Mouse (Mus musculus) midbrain, embryonic 15.5 days (tissue): ENCODE data around the gene Hdac7. TPM values are rescaled to one million over a fixed set of nuclear protein-coding genes. Genes with fewer than 3 reads are reported as not detected.

Source experiments
- ATAC-seq: fragments of 200-750 bp; cut with Nextera tagmentation; replicated peaks from 2 replicates; pipeline ENCODE4 v1.8.0; 2017; ENCODE audit warnings: moderate TSS enrichment
- H3K27ac ChIP-seq: fragments of 300-500 bp; sonication (generic); 2 replicates; pipeline ENCODE4 v1.5.1; 2015; ENCODE audit warnings: mild to moderate bottlenecking, inconsistent platforms
- H3K27me3 ChIP-seq: fragments of 300-500 bp; sonication (generic); replicated peaks from 2 replicates; pipeline ENCODE4 v1.6.1; 2015; ENCODE audit warnings: inconsistent platforms
- H3K36me3 ChIP-seq: fragments of 300-500 bp; sonication (generic); replicated peaks from 2 replicates; pipeline ENCODE4 v1.6.1; 2015; ENCODE audit warnings: inconsistent platforms
- H3K4me1 ChIP-seq: fragments of 300-500 bp; sonication (generic); 2 replicates; pipeline ENCODE4 v1.6.1; 2015; ENCODE audit warnings: inconsistent platforms
- H3K4me2 ChIP-seq: fragments of 300-500 bp; sonication (generic); 2 replicates; pipeline ENCODE4 v1.6.1; 2015; ENCODE audit warnings: inconsistent platforms, mild to moderate bottlenecking, moderate library complexity
- H3K4me3 ChIP-seq: fragments of 300-500 bp; sonication (generic); 2 replicates; pipeline ENCODE4 v1.5.1; 2015; ENCODE audit warnings: mild to moderate bottlenecking, inconsistent platforms
- H3K9ac ChIP-seq: fragments of 300-500 bp; sonication (generic); 2 replicates; pipeline ENCODE4 v1.6.1; 2015; ENCODE audit warnings: mild to moderate bottlenecking, inconsistent platforms
- H3K9me3 ChIP-seq: fragments of 300-500 bp; sonication (generic); 2 replicates; pipeline ENCODE4 v1.6.1; 2016; ENCODE audit warnings: inconsistent platforms
- WGBS: fragments of 180-500 bp; shearing (Covaris S2); methylation state at CpG from one replicate; pipeline ENCODE4 v1.1.7; 2015; ENCODE audit warnings: mixed read lengths; 5-methylcytosine and 5-hydroxymethylcytosine counted together
- polyA plus RNA-seq: library from polyadenylated mRNA; unstranded; fragments of >200 nt; fragmentation: Nextera tagmentation; extraction: Ambion mirVana; gene quantifications from 2 replicates; pipeline ENCODE4 v1.2.1, GENCODE M21; 2015

Hdac7 gene
- polyA plus RNA-seq, 1 experiment from 2014 or later: 34.5 TPM

- 95% methylated on average over 2 of the region's 2 CpGs for WGBS
- no peak overlapping the region for H3K27ac ChIP-seq
- no peak for ATAC-seq
Observed at GRCm38 (mm10) chr15:97839012-97839411, 5.3 kb downstream of the Hdac7 start.

GRCm38 (mm10) chr15:97838395-97838794, 5.9 kb downstream of the Hdac7 start:
- no peaks in the 10 kb centered on the region for H3K27me3 ChIP-seq
- 69% methylated on average over 4 of the region's 4 CpGs for WGBS
- no peak overlapping the region for H3K9ac ChIP-seq
- no peak for ATAC-seq
- H3K27ac ChIP-seq: no peak overlapping the region
- H3K4me2 ChIP-seq: no peak overlapping the region
- no peaks in the 10 kb centered on the region for H3K9me3 ChIP-seq
- peaks cover 12% of the 10 kb centered on the region; the same call in 1 of the 2 replicates for H3K4me1 ChIP-seq
- H3K36me3 ChIP-seq: no peaks in the 10 kb centered on the region
- H3K4me3 ChIP-seq: no peak overlapping the region

More at GRCm38 (mm10) chr15:97839012-97839411, 5.3 kb downstream of the Hdac7 start:
- Histone ChIP-seq H3K4me2 (no peak overlapping the region), H3K4me3 (no peak overlapping the region), H3K9ac (no peak overlapping the region), H3K9me3 (no peaks in the 10 kb centered on the region), H3K27me3 (no peaks in the 10 kb centered on the region), H3K4me1 (peaks cover 11% of the 10 kb centered on the region; the same call in 1 of the 2 replicates), H3K36me3 (no peaks in the 10 kb centered on the region)

- H3K27me3 ChIP-seq: no peaks in the 10 kb centered on the region
- no peak; the same call in 1 of the 2 replicates for ATAC-seq
- H3K36me3 ChIP-seq: no peaks in the 10 kb centered on the region
- H3K27ac ChIP-seq: no peak overlapping the region
- no peak overlapping the region for H3K4me2 ChIP-seq
- H3K4me1 ChIP-seq: peaks cover 20% of the 10 kb centered on the region
- no peak overlapping the region for H3K9ac ChIP-seq
- WGBS: 24% methylated on average over 8 of the region's 8 CpGs
- H3K9me3 ChIP-seq: no peaks in the 10 kb centered on the region
- H3K4me3 ChIP-seq: no peak overlapping the region
Observed at GRCm38 (mm10) chr15:97837491-97838061, 6.7 kb downstream of the Hdac7 start.

- peaks cover 27% of the 10 kb centered on the region for H3K4me1 ChIP-seq
- 70% methylated on average over 8 of the region's 8 CpGs for WGBS
Observed at GRCm38 (mm10) chr15:97836894-97837247, 7.4 kb downstream of the Hdac7 start.

GRCm38 (mm10) chr15:97836153-97836893, 8.0 kb downstream of the Hdac7 start:
- H3K4me2 ChIP-seq: no peak overlapping the region
- H3K4me3 ChIP-seq: no peak overlapping the region
- peaks cover 27% of the 10 kb centered on the region for H3K4me1 ChIP-seq
- no peaks in the 10 kb centered on the region for H3K36me3 ChIP-seq
- H3K9ac ChIP-seq: no peak overlapping the region
- WGBS: 47% methylated on average over 17 of the region's 17 CpGs
- H3K27me3 ChIP-seq: no peaks in the 10 kb centered on the region
- ATAC-seq: no peak
- H3K9me3 ChIP-seq: no peaks in the 10 kb centered on the region
- no peak overlapping the region for H3K27ac ChIP-seq

More at GRCm38 (mm10) chr15:97836894-97837247, 7.4 kb downstream of the Hdac7 start:
- H3K27ac ChIP-seq: no peak overlapping the region
- no peak overlapping the region for H3K4me2 ChIP-seq
- H3K27me3 ChIP-seq: no peaks in the 10 kb centered on the region
- no peaks in the 10 kb centered on the region for H3K9me3 ChIP-seq
- no peak overlapping the region for H3K4me3 ChIP-seq
- H3K36me3 ChIP-seq: no peaks in the 10 kb centered on the region
- H3K9ac ChIP-seq: no peak overlapping the region
- no peak for ATAC-seq

- no peak overlapping the region for H3K4me2 ChIP-seq
- no peaks in the 10 kb centered on the region for H3K36me3 ChIP-seq
- no peak overlapping the region for H3K9ac ChIP-seq
- no peak for ATAC-seq
- no peak overlapping the region for H3K27ac ChIP-seq
- no peak overlapping the region for H3K4me3 ChIP-seq
- peaks cover 56% of the 10 kb centered on the region for H3K4me1 ChIP-seq
- no peaks in the 10 kb centered on the region for H3K27me3 ChIP-seq
- H3K9me3 ChIP-seq: no peaks in the 10 kb centered on the region
- WGBS: 53% methylated on average over 9 of the region's 9 CpGs
Observed at GRCm38 (mm10) chr15:97832764-97833479, 11.4 kb downstream of the Hdac7 start.

GRCm38 (mm10) chr15:97831987-97832640, 12.2 kb downstream of the Hdac7 start:
- Histone ChIP-seq H3K36me3 (no peaks in the 10 kb centered on the region), H3K4me1 (peaks cover 52% of the 10 kb centered on the region)
- no peak for ATAC-seq

GRCm38 (mm10) chr15:97831242-97831986, 12.9 kb downstream of the Hdac7 start:
- Histone ChIP-seq H3K27ac (peak overlapping the region; percentile 96), H3K9ac (peak overlapping the region; percentile 99), H3K36me3 (no peaks in the 10 kb centered on the region), H3K4me2 (peak overlapping the region; percentile 84), H3K9me3 (no peaks in the 10 kb centered on the region), H3K4me1 (peaks cover 53% of the 10 kb centered on the region), H3K27me3 (no peaks in the 10 kb centered on the region), H3K4me3 (peak overlapping the region; percentile 87)
- ATAC-seq: peak; percentile 87
- WGBS: under 1% methylated on average over 56 of the region's 84 CpGs

More at GRCm38 (mm10) chr15:97831987-97832640, 12.2 kb downstream of the Hdac7 start:
- H3K4me3 ChIP-seq: peak overlapping the region; percentile 87
- H3K27me3 ChIP-seq: no peaks in the 10 kb centered on the region
- peak overlapping the region; percentile 96 for H3K27ac ChIP-seq
- peak overlapping the region; percentile 84 for H3K4me2 ChIP-seq
- peak overlapping the region; percentile 99 for H3K9ac ChIP-seq
- H3K9me3 ChIP-seq: no peaks in the 10 kb centered on the region
- 9% methylated on average over 10 of the region's 10 CpGs for WGBS

- ATAC-seq: peak; percentile 47; the same call in 1 of the 2 replicates
- Histone ChIP-seq H3K36me3 (no peaks in the 10 kb centered on the region), H3K27ac (peak overlapping the region; percentile 96), H3K4me2 (peak overlapping the region; percentile 84), H3K4me1 (peaks cover 55% of the 10 kb centered on the region), H3K27me3 (no peaks in the 10 kb centered on the region), H3K9ac (peak overlapping the region; percentile 99), H3K9me3 (no peaks in the 10 kb centered on the region), H3K4me3 (peak overlapping the region; percentile 87)
- WGBS: under 1% methylated on average over 32 of the region's 39 CpGs
Observed at GRCm38 (mm10) chr15:97830788-97831241, 13.5 kb downstream of the Hdac7 start.

- Histone ChIP-seq H3K4me1 (peaks cover 60% of the 10 kb centered on the region), H3K4me2 (peak overlapping the region; percentile 84), H3K9ac (peak overlapping the region; percentile 99), H3K27ac (peak overlapping the region; percentile 96), H3K36me3 (no peaks in the 10 kb centered on the region), H3K4me3 (peak overlapping the region; percentile 87), H3K9me3 (no peaks in the 10 kb centered on the region), H3K27me3 (no peaks in the 10 kb centered on the region)
- no peak; the same call in 1 of the 2 replicates for ATAC-seq
- 8% methylated on average over 12 of the region's 12 CpGs for WGBS
Observed at GRCm38 (mm10) chr15:97830253-97830787, 14.0 kb downstream of the Hdac7 start.

- Histone ChIP-seq H3K4me3 (peak overlapping the region; percentile 87; the same call in 1 of the 2 replicates), H3K27ac (peak overlapping the region; percentile 11; the same call in 1 of the 2 replicates), H3K4me1 (peaks cover 67% of the 10 kb centered on the region), H3K9ac (peak overlapping the region; percentile 99; the same call in 1 of the 2 replicates), H3K9me3 (no peaks in the 10 kb centered on the region), H3K27me3 (no peaks in the 10 kb centered on the region), H3K36me3 (no peaks in the 10 kb centered on the region), H3K4me2 (peak overlapping the region; percentile 84)
- 51% methylated on average over 2 of the region's 2 CpGs for WGBS
- no peak for ATAC-seq
Observed at GRCm38 (mm10) chr15:97829432-97829831, 14.9 kb downstream of the Hdac7 start.
